Mouse (Mus musculus) liver, adult 2 months (tissue): ENCODE results near the gene Klhdc1. TPM values are rescaled to one million over a fixed set of nuclear protein-coding genes. Genes with fewer than 3 reads are reported as not detected.
A peak's percentile ranks its signal among the peaks of the same experiment; 100 is the strongest.

Experiments
- DNase-seq: peaks from one replicate; pipeline ENCODE4 v3.0.0-alpha.2; 2011; ENCODE audit warnings: low read depth, low spot score; ENCODE audit errors: extremely low read depth
- H3K27ac ChIP-seq: fragments of 200-500 bp; replicated peaks from 2 replicates; pipeline ENCODE4 v1.5.1; 2012; ENCODE audit warnings: low read depth, mild to moderate bottlenecking, control low read depth, inconsistent platforms, low read length; ENCODE audit not compliant: insufficient read depth
- H3K27me3 ChIP-seq: fragments of 200-500 bp; 2 replicates; pipeline ENCODE4 v1.6.1; 2012; ENCODE audit warnings: mild to moderate bottlenecking, moderate library complexity, low read length, inconsistent platforms; ENCODE audit not compliant: control insufficient read depth, insufficient read depth
- H3K36me3 ChIP-seq: fragments of 200-500 bp; 2 replicates; pipeline ENCODE4 v1.6.1; 2012; ENCODE audit warnings: low read length, inconsistent platforms; ENCODE audit not compliant: control insufficient read depth, insufficient read depth
- H3K4me1 ChIP-seq: fragments of 200-500 bp; 2 replicates; pipeline ENCODE4 v1.6.1; 2011; ENCODE audit warnings: low read length; ENCODE audit not compliant: control insufficient read depth, insufficient read depth
- H3K4me3 ChIP-seq: fragments of 200-500 bp; 2 replicates; pipeline ENCODE4 v1.5.1; 2011; ENCODE audit warnings: low read depth, mild to moderate bottlenecking, control low read depth, low read length, moderate library complexity; ENCODE audit not compliant: insufficient read depth
- H3K79me2 ChIP-seq: fragments of 200-500 bp; 2 replicates; pipeline ENCODE4 v1.6.1; 2012; ENCODE audit warnings: inconsistent platforms, mild to moderate bottlenecking, low read length, moderate library complexity; ENCODE audit not compliant: control insufficient read depth, insufficient read depth
- H3K9ac ChIP-seq: fragments of 200-500 bp; 2 replicates; pipeline ENCODE4 v1.6.1; 2012; ENCODE audit warnings: low read depth, mild to moderate bottlenecking, control low read depth, inconsistent platforms, low read length
- CTCF ChIP-seq: fragments of 200-500 bp; IDR thresholded peaks from 2 replicates; pipeline ENCODE4 v1.5.1; 2011; ENCODE audit warnings: low read depth, low read length, control low read depth
- POLR2A ChIP-seq: fragments of 200-500 bp; IDR thresholded peaks from 2 replicates; pipeline ENCODE4 v1.6.1; 2011; ENCODE audit warnings: low read length, control low read depth; ENCODE audit not compliant: insufficient read depth; ENCODE audit errors: extremely low read depth
- WGBS: fragments of 180-500 bp; shearing (Covaris S2); methylation state at CpG from one replicate; pipeline ENCODE4 v1.1.7; 2018; 5-methylcytosine and 5-hydroxymethylcytosine counted together
- polyA plus RNA-seq: library from polyadenylated mRNA; depleted of rRNA; stranded (reverse); fragments of >200 nt; gene quantifications from 2 replicates; pipeline ENCODE4 v1.2.3, GENCODE M21; 2012; rRNA removed
- total RNA-seq: library from RNA; depleted of rRNA; stranded (reverse); fragments of >200 nt; gene quantifications from 2 replicates; pipeline ENCODE4 v1.2.3, GENCODE M21; 2014; rRNA removed

The Klhdc1 gene
- total RNA-seq (0.46 and 0.67 TPM in 2 replicates), polyA plus RNA-seq (0.07 and 0.10 TPM in 2 replicates)

- Histone ChIP-seq H3K9ac (peak within 1 kb of the TSS; percentile 62), H3K27me3 (no peaks in the 10 kb centered on the region), H3K4me3 (peak within 1 kb of the TSS; percentile 60), H3K4me1 (no peaks in the 10 kb centered on the region), H3K79me2 (no peaks in the 10 kb centered on the region), H3K36me3 (no peaks in the 10 kb centered on the region), H3K27ac (no peak within 1 kb of the TSS)
- TF ChIP-seq POLR2A (no peak), CTCF (no peak)
- no peak for DNase-seq
- WGBS = 79% methylated on average over 6 of the region's 6 CpGs
Observed at GRCm38 (mm10) chr12:69240876-69241275, at the start of gene Klhdc1. TSS of gene Klhdc1 (plus strand) at chr12:69241176.

- DNase-seq = no peak
- no peak overlapping the region for H3K4me3 ChIP-seq
- 87% methylated on average over 5 of the region's 5 CpGs for WGBS
- no peaks in the 10 kb centered on the region; the same call in 1 of the 2 replicates for H3K36me3 ChIP-seq
- H3K9ac ChIP-seq = no peak overlapping the region
- TF ChIP-seq CTCF = no peak
- no peak for TF ChIP-seq POLR2A
- no peak overlapping the region for H3K27ac ChIP-seq
- H3K4me1 ChIP-seq = peaks cover 10% of the 10 kb centered on the region
- no peaks in the 10 kb centered on the region for H3K27me3 ChIP-seq
- no peaks in the 10 kb centered on the region; the same call in 1 of the 2 replicates for H3K79me2 ChIP-seq
Observed at GRCm38 (mm10) chr12:69191396-69191795, 49.6 kb upstream of the Klhdc1 start.

GRCm38 (mm10) chr12:69192637-69193036, 48.3 kb upstream of the Klhdc1 start:
- Histone ChIP-seq H3K27me3 (no peaks in the 10 kb centered on the region), H3K79me2 (peaks cover 4% of the 10 kb centered on the region; the same call in 1 of the 2 replicates), H3K4me1 (peaks cover 2% of the 10 kb centered on the region), H3K36me3 (no peaks in the 10 kb centered on the region; the same call in 1 of the 2 replicates), H3K27ac (no peak overlapping the region), H3K9ac (no peak overlapping the region), H3K4me3 (no peak overlapping the region)
- TF ChIP-seq CTCF (no peak), POLR2A (no peak)
- DNase-seq = no peak
- 91% methylated on average over 2 of the region's 2 CpGs for WGBS

- Histone ChIP-seq H3K36me3 (peaks cover 7% of the 10 kb centered on the region), H3K4me1 (peaks cover 5% of the 10 kb centered on the region; the same call in 1 of the 2 replicates), H3K9ac (peak within 1 kb of the TSS; percentile 98), H3K27me3 (no peaks in the 10 kb centered on the region), H3K4me3 (peak within 1 kb of the TSS; percentile 93), H3K79me2 (peaks cover 4% of the 10 kb centered on the region; the same call in 1 of the 2 replicates), H3K27ac (peak within 1 kb of the TSS; percentile 84)
- WGBS = under 1% methylated on average over 75 of the region's 75 CpGs
- DNase-seq = peak; percentile 58
- TF ChIP-seq CTCF (no peak), POLR2A (peak; percentile 85)
Observed at GRCm38 (mm10) chr12:69196444-69197377, 44.3 kb upstream of the Klhdc1 start, which contains the start of gene Gm49383. TSS of gene Gm49383 (minus strand) at chr12:69197104.

GRCm38 (mm10) chr12:69197378-69198163, 43.4 kb upstream of the Klhdc1 start:
- peaks cover 7% of the 10 kb centered on the region for H3K36me3 ChIP-seq
- TF ChIP-seq CTCF (no peak), POLR2A (no peak)
- under 1% methylated on average over 92 of the region's 94 CpGs for WGBS
- H3K27me3 ChIP-seq = no peaks in the 10 kb centered on the region
- DNase-seq = peak; percentile 35
- H3K4me3 ChIP-seq = peak overlapping the region; percentile 93
- H3K79me2 ChIP-seq = peaks cover 4% of the 10 kb centered on the region; the same call in 1 of the 2 replicates
- H3K9ac ChIP-seq = peak overlapping the region; percentile 98
- peaks cover 5% of the 10 kb centered on the region; the same call in 1 of the 2 replicates for H3K4me1 ChIP-seq
- peak overlapping the region; percentile 84 for H3K27ac ChIP-seq
